Mouse (Mus musculus): ENCODE results near the gene Mdm1. TPM values are rescaled to one million over a fixed set of nuclear protein-coding genes. Genes with fewer than 3 reads are reported as not detected.

Gene Mdm1
- polyA plus RNA-seq, 2 experiments, result 24.7 to 34.4 TPM

DNA sequence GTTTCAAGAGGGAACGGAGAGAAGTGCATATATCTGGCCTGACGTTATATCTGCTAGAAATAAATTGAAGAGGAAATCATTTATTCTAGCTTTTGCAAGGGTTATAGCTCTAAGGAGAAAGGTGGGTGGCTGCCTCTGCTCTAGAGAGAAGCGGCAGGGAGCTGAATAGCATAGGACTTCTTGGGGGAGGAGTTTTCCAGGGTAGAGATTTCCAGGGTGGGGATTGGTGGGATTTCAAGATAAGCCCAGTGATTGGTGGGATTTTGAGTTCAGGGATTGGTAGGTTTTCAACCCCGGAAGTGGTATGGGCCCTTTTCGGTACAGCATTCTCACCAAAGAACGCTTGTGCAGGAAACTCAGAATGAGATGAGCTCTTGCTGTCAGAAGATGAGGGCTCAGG, 8.6 kb upstream of the Mdm1 start:
- no peak for ATAC-seq (ENCODE audit: low FRiP score, low read depth)
- H3K27ac ChIP-seq (replicated peaks; ENCODE audit: low read depth, low read length), result no peak overlapping the region
- WGBS, result 69% methylated on average over 6 of the region's 6 CpGs
- no peaks in the 10 kb centered on the region for H3K27me3 ChIP-seq (ENCODE audit: control insufficient read depth, insufficient read depth, low read length)
- no peak overlapping the region for H3K9ac ChIP-seq (ENCODE audit: low read depth, low read length, severe bottlenecking)
- no peak for TF ChIP-seq POLR2A (IDR thresholded peaks at IDR 0.05; ENCODE audit: borderline replicate concordance, extremely low read depth, insufficient read depth, insufficient read length)
- DNase-seq (ENCODE audit: low spot score), result no peak
- no peaks in the 10 kb centered on the region for H3K9me3 ChIP-seq (ENCODE audit: control insufficient read depth, low read length)
- peak overlapping the region; percentile 14; the same call in 1 of the 2 replicates for H3K4me2 ChIP-seq (replicated peaks; ENCODE audit: low read depth, low read length, severe bottlenecking)
- 0 out of 2 replicates have a peak overlapping the region, but pooled peaks have one; percentile 7 for H3K4me3 ChIP-seq (replicated peaks; ENCODE audit: low read length)
- H3K36me3 ChIP-seq (ENCODE audit: control insufficient read depth, insufficient read depth, low read length), result no peaks in the 10 kb centered on the region
- H3K4me1 ChIP-seq (ENCODE audit: control insufficient read depth, insufficient read depth, low read length), result no peaks in the 10 kb centered on the region

GRCm38 (mm10) chr10:118138508-118138907, 3.1 kb upstream of the Mdm1 start:
- DNase-seq (ENCODE audit: low spot score) (no peak), ATAC-seq (ENCODE audit: low FRiP score, low read depth) (no peak)
- WGBS, result 87% methylated on average over 11 of the region's 11 CpGs
- no peaks in the 10 kb centered on the region for H3K9me3 ChIP-seq (ENCODE audit: control insufficient read depth, low read length)
- no peak overlapping the region for H3K9ac ChIP-seq (ENCODE audit: low read depth, low read length, severe bottlenecking)
- no peak overlapping the region for H3K4me2 ChIP-seq (replicated peaks; ENCODE audit: low read depth, low read length, severe bottlenecking)
- H3K27ac ChIP-seq (replicated peaks; ENCODE audit: low read depth, low read length), result no peak overlapping the region
- H3K27me3 ChIP-seq (ENCODE audit: control insufficient read depth, insufficient read depth, low read length), result no peaks in the 10 kb centered on the region
- H3K4me1 ChIP-seq (ENCODE audit: control insufficient read depth, insufficient read depth, low read length), result peaks cover 7% of the 10 kb centered on the region; the same call in 1 of the 2 replicates
- no peak for TF ChIP-seq POLR2A (IDR thresholded peaks at IDR 0.05; ENCODE audit: borderline replicate concordance, extremely low read depth, insufficient read depth, insufficient read length)
- no peak overlapping the region for H3K4me3 ChIP-seq (replicated peaks; ENCODE audit: low read length)
- no peaks in the 10 kb centered on the region for H3K36me3 ChIP-seq (ENCODE audit: control insufficient read depth, insufficient read depth, low read length)

DNA sequence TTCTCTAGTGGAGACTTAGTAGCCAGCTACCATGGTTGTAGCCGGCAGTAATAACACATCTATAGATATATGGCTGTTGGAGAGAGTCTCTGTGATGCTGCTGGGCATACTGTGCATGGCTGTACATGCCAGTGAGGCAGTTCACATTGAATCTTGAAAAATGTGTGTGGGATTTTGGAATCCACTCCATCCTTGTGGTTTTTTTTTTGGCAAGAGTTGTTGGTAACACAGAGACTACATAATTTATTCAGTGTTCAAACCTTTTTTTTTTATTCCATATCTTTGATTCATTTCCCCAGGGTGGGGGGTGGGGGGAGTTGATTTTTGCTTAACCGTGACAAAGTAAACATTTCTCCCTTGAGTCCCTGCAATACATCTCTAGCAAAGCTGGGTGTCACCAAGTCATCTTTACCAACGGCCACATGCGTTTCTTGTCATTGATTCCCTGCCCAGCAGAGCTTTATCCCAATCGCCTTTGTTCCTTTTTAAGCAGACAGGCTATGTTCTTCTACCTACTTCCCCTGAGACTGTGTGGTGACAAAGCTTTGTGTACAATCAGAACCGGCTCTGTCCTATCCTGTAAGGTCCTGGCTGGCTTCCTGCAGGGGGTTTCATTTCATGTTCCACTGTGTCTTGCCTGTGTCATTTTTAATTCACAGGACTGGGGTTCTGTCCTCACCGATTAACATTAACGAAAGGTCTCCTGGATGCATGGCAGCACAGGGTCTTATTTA, 1.6 kb upstream of the Mdm1 start:
- ATAC-seq (ENCODE audit: low FRiP score, low read depth), result no peak
- no peak for TF ChIP-seq POLR2A (IDR thresholded peaks at IDR 0.05; ENCODE audit: borderline replicate concordance, extremely low read depth, insufficient read depth, insufficient read length)

DNA sequence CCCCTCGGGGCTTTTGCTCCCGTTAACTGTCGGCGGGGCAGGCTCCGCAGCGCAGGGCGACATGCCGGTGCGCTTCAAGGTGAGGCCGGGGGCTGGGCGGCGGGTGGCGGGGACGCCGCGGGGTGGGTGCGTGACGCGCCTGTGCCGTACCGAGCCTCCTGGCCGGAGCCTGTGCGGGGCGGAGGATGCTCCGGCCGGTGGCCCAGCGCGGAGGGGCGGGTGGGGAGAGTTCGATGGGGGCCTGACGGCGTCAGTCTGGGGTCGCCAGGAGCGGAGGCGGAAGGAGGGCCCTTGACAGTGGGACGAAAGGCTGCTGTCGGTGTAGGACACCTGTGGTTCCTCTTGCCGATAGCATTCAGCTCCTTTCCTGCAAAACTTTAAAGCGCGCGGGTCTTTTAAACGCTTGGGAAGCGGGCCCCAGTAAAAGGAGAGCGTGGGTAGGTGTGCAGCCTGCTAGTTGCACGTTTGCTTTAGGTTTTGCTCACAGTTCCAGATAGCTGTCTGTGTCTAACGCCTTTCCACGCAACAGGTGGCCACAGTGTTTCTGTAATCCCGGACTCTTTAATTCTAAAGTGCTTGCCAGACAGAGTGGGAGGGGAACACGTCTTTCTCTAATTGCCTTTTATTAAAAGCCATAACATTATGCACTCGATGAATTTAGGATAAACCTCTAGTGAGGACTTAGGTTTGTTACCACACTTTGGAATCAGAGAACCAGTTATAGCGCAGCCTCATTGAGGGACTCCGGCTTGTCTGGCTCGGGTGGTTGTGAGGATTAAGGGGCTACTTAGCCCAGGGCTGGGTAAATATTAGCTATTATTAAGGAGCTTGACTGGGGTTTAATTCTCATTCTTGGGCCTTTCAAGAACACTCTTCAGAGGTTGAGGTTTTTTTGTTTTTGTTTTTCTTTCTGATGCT, 532 bp downstream of the Mdm1 start:
- H3K27me3 ChIP-seq (ENCODE audit: control insufficient read depth, insufficient read depth, low read length), result no peaks in the 10 kb centered on the region
- peak overlapping the region; percentile 76 for H3K4me3 ChIP-seq (replicated peaks; ENCODE audit: low read length)
- 3% methylated on average over 37 of the region's 53 CpGs for WGBS
- H3K36me3 ChIP-seq (ENCODE audit: control insufficient read depth, insufficient read depth, low read length), result peaks cover 7% of the 10 kb centered on the region
- ATAC-seq (ENCODE audit: low FRiP score, low read depth) (peak; percentile 76), DNase-seq (ENCODE audit: low spot score) (peak; percentile 7)
- no peak overlapping the region for H3K27ac ChIP-seq (replicated peaks; ENCODE audit: low read depth, low read length)
- H3K9me3 ChIP-seq (ENCODE audit: control insufficient read depth, low read length), result no peaks in the 10 kb centered on the region
- TF ChIP-seq POLR2A (IDR thresholded peaks at IDR 0.05; ENCODE audit: borderline replicate concordance, extremely low read depth, insufficient read depth, insufficient read length), result no peak
- peak overlapping the region; percentile 65 for H3K4me2 ChIP-seq (replicated peaks; ENCODE audit: low read depth, low read length, severe bottlenecking)
- H3K9ac ChIP-seq (ENCODE audit: low read depth, low read length, severe bottlenecking), result peak overlapping the region; percentile 65
- peaks cover 7% of the 10 kb centered on the region; the same call in 1 of the 2 replicates for H3K4me1 ChIP-seq (ENCODE audit: control insufficient read depth, insufficient read depth, low read length)

More for the DNA sequence above, 1.6 kb upstream of the Mdm1 start:
- Histone ChIP-seq H3K4me1 (ENCODE audit: control insufficient read depth, insufficient read depth, low read length) (peaks cover 7% of the 10 kb centered on the region; the same call in 1 of the 2 replicates), H3K36me3 (ENCODE audit: control insufficient read depth, insufficient read depth, low read length) (no peaks in the 10 kb centered on the region), H3K27me3 (ENCODE audit: control insufficient read depth, insufficient read depth, low read length) (no peaks in the 10 kb centered on the region), H3K4me3 (replicated peaks; ENCODE audit: low read length) (no peak overlapping the region), H3K9me3 (ENCODE audit: control insufficient read depth, low read length) (no peaks in the 10 kb centered on the region), H3K4me2 (replicated peaks; ENCODE audit: low read depth, low read length, severe bottlenecking) (no peak overlapping the region), H3K9ac (ENCODE audit: low read depth, low read length, severe bottlenecking) (no peak overlapping the region), H3K27ac (replicated peaks; ENCODE audit: low read depth, low read length) (no peak overlapping the region)
- no peak for DNase-seq (ENCODE audit: low spot score)
- 91% methylated on average over 8 of the region's 8 CpGs for WGBS

GRCm38 (mm10) chr10:118149381-118149780, 7.8 kb downstream of the Mdm1 start:
- Histone ChIP-seq H3K9ac (ENCODE audit: low read depth, low read length, severe bottlenecking) (no peak overlapping the region), H3K27me3 (ENCODE audit: control insufficient read depth, insufficient read depth, low read length) (no peaks in the 10 kb centered on the region), H3K4me2 (replicated peaks; ENCODE audit: low read depth, low read length, severe bottlenecking) (no peak overlapping the region), H3K4me1 (ENCODE audit: control insufficient read depth, insufficient read depth, low read length) (no peaks in the 10 kb centered on the region), H3K4me3 (replicated peaks; ENCODE audit: low read length) (no peak overlapping the region), H3K9me3 (ENCODE audit: control insufficient read depth, low read length) (no peaks in the 10 kb centered on the region), H3K27ac (replicated peaks; ENCODE audit: low read depth, low read length) (no peak overlapping the region), H3K36me3 (ENCODE audit: control insufficient read depth, insufficient read depth, low read length) (peaks cover 37% of the 10 kb centered on the region)
- DNase-seq (ENCODE audit: low spot score), result no peak
- 75% methylated on average over 5 of the region's 5 CpGs for WGBS
- no peak for ATAC-seq (ENCODE audit: low FRiP score, low read depth)
- no peak for TF ChIP-seq POLR2A (IDR thresholded peaks at IDR 0.05; ENCODE audit: borderline replicate concordance, extremely low read depth, insufficient read depth, insufficient read length)

Measured in limb, embryonic 14.5 days (tissue).